Mouse (Mus musculus) B cell, adult 2 months (primary cell): ENCODE results near the gene Krt35.

Source experiments
- DNase-seq, 2 experiments: peaks; one replicate each; pipeline ENCODE4 v3.0.0; 2022

Krt35 gene

DNA sequence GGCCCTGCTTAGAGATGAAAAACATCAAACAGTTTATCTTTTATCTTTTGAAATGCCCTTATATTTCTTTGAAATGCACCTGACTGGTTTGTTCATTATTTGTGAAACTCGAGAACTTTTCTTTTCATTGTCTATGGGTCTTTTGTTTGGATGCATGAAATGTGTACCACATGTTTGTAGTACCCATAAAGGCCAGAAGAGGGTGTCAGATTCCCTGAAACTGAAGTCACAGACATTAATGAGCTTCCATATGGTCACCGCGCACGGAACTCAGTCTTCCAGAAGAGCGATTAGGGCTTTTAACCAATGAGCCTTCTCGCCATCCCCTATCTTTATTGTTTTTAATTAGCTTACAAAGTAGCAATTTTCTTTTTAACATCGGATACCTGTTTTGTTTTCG lies 37.2 kb downstream of the Krt35 start:
- no peak for DNase-seq

DNA sequence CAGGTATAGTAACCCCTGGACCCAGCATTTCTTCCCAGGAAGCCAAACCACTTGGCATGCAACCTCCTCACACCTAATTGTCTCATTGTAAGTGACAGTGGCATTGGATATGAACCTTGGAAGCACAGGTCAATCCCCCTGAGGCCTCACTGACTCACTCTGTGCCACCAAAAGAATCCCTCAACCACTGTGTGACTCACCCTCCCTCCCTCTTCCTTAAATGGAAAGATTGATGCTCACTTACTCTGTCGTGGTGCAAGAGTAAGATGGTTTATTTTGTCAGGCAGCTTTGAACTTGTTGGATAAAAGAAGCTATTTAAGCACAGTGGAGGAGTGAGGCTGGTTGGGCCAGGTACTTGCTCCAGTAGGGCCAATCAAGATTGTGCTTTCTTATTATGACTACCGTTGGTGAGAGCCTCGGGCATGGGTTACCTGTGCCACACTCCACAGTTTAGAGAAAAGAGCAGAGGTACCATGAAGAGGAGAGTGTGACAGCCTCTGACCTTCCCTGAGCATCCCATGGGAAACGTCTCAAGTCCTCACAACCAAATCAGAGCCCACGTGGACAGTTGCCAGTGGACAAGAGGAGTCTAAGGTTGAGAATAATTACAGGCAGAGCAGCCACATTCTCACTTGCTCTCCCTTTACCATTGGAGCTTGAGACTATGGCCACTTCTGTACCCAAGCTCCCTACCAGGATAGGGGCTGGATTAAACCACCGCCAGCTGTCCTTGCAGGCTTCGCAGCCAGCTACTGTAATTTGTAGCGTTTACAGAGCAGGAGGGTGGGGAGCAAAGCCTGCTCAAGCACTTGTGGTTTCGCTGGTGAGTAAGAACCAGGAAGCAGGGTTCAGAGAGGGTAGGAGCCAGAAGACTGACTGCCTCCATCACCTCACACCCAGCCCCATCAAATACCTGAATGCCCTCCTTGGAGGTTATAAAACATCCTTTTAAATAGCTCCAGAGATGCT lies 40.1 kb downstream of the Krt35 start:
- no peak for DNase-seq

DNA sequence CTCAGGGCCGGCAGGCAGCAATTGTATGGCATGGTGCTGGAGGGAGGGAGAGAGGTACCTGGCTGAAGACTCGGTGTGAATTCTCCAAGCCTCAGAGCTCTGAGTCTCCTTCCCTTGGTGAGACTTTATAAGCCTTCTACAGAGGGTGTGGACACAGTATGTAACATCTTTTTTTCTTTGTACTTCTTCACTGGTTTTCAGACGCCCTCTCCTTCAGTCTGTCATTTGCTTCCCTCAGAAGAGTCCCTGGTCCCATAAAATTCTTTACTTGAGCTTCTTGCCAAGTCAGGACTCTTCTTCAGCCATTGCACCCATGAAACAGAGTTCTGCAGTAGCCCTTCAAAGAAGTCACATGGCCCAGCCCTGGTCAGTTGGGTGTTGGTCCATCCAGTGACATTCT lies 45.6 kb downstream of the Krt35 start, which contains the start of gene Krt31:
Krt31 (minus strand) TSS at position 101 of the 400 bp plus-strand sequence.
- DNase-seq: no peak

DNA sequence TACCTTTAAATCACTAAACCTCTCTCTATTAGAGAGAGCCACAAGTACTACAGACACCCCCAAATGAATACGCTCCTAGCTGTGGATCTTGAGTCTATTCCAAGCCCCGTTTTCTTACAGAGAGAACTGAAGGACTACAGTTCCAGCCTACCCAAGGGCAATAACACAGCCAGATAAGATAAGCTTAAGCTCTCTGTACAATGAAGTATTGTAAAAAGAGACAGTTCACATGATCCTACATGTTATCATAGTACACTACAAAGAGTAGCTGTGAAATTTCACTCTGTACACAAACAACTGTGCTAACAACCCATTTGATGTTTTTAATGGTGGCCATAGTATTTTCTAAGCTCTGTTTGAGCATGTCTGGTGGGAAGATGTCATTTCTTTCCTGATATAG lies 48.8 kb downstream of the Krt35 start:
- no peak for DNase-seq

DNA sequence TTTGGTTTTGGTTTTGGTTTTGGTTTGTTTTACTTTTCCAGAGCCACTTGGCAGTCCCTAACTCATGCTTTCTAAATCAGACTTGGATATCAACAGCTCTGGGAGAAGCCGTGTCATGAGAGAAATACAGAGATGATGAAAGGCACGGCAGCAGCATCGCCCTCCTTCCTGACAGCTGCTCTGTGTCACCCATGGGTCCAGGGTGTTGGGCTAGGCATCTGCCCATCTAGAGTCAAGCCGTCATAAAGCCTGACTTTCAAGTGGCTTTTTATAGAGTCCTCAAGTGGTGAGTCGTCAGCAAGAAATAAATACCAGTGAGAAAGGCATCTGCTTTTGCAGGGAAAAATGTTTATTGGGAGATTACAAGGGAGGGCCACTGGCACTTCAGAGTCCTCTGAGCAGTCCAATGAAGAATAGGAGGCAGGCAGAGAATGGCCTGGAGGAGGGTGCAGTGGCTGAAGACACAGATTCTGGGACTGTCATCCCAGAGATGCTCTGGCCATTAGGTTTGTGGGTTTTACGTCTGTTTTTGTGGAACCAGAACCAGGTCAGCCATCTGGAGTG lies 49.7 kb downstream of the Krt35 start:
- DNase-seq: no peak
